Mouse (Mus musculus) hindbrain, embryonic 11.5 days (tissue): ENCODE measurements around the gene Mlph. TPM values are rescaled to one million over a fixed set of nuclear protein-coding genes. Genes with fewer than 3 reads are reported as not detected.

Experiments used
- ATAC-seq: fragments of 200-750 bp; cut with Nextera tagmentation; 2 replicates; pipeline ENCODE4 v1.8.0; 2017; ENCODE audit warnings: mild to moderate bottlenecking, moderate TSS enrichment, moderate library complexity; ENCODE audit not compliant: low FRiP score
- DNase-seq: peaks from one replicate; pipeline ENCODE4 v3.0.0-alpha.2; 2015; ENCODE audit warnings: low spot score
- H3K27ac ChIP-seq: fragments of 300-500 bp; sonication (generic); 2 replicates; pipeline ENCODE4 v1.5.1; 2014; ENCODE audit warnings: mild to moderate bottlenecking, low read depth, low read length
- H3K27me3 ChIP-seq: fragments of 300-500 bp; sonication (generic); 2 replicates; pipeline ENCODE4 v1.6.1; 2014; ENCODE audit warnings: mild to moderate bottlenecking, low read length, moderate library complexity, mixed read lengths; ENCODE audit not compliant: control insufficient read depth, insufficient read depth
- H3K36me3 ChIP-seq: fragments of 300-500 bp; sonication (generic); 2 replicates; pipeline ENCODE4 v1.6.1; 2014; ENCODE audit warnings: mild to moderate bottlenecking, low read length, moderate library complexity, mixed read lengths; ENCODE audit not compliant: control insufficient read depth, insufficient read depth
- H3K4me1 ChIP-seq: fragments of 300-500 bp; sonication (generic); replicated peaks from 2 replicates; pipeline ENCODE4 v1.6.1; 2014; ENCODE audit warnings: low read length, mixed read lengths; ENCODE audit not compliant: control insufficient read depth, insufficient read depth
- H3K4me2 ChIP-seq: fragments of 300-500 bp; sonication (generic); replicated peaks from 2 replicates; pipeline ENCODE4 v1.6.1; 2014; ENCODE audit warnings: mild to moderate bottlenecking, low read depth, low read length
- H3K4me3 ChIP-seq: fragments of 300-500 bp; sonication (generic); 2 replicates; pipeline ENCODE4 v1.5.1; 2014; ENCODE audit warnings: low read depth, low read length
- H3K9ac ChIP-seq: fragments of 300-500 bp; sonication (generic); 2 replicates; pipeline ENCODE4 v1.6.1; 2014; ENCODE audit warnings: low read depth, low read length
- H3K9me3 ChIP-seq: fragments of 300-500 bp; sonication (generic); 2 replicates; pipeline ENCODE4 v1.6.1; 2016; ENCODE audit warnings: low read length; ENCODE audit not compliant: control insufficient read depth
- WGBS: fragments of 180-500 bp; shearing (Covaris S2); extraction: QIAGEN DNeasy Blood & Tissue Kit; methylation state at CpG from one replicate; pipeline ENCODE4 v1.1.7; 2014; 5-methylcytosine and 5-hydroxymethylcytosine counted together
- polyA plus RNA-seq: library from polyadenylated mRNA; unstranded; fragments of >200 nt; fragmentation: Nextera tagmentation; extraction: Ambion mirVana; gene quantifications from 2 replicates; pipeline ENCODE4 v1.2.1, GENCODE M21; 2014

Gene Mlph
- polyA plus RNA-seq, 1 experiment from 2014 or later, result not detected

DNA sequence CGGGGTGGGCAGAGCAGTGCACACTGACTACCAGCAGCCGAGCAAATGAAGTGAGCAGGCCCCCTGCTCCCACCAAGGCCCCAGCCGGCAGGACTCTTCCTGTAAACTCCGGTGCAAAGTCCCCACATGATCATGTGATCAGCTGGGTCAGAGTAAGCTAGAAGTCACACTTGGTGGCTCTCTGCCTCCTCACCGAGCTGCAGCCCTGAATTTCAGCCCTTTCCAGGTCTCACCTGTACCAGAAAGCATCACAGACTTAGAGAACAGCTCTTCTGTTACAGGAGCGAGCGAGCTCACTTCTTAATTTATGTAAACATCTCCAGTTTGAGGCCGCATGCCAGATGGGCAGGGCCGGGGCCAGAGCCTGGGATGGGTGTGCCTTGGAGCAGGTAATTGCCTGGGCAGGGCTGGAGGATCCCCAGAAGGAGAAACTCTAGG is 54.5 kb downstream of the Mlph start, which contains the start of gene Rab17:
Rab17 (minus strand) TSS at position 315 of the 438 bp plus-strand sequence.
- H3K9me3 ChIP-seq, result no peaks in the 10 kb centered on the region
- DNase-seq (no peak), ATAC-seq (no peak)
- H3K36me3 ChIP-seq, result no peaks in the 10 kb centered on the region
- H3K9ac ChIP-seq, result no peak within 1 kb of the TSS
- no peak within 1 kb of the TSS for H3K4me2 ChIP-seq
- WGBS, result 38% methylated on average over 9 of the region's 9 CpGs
- H3K27ac ChIP-seq, result no peak within 1 kb of the TSS
- H3K4me3 ChIP-seq, result no peak within 1 kb of the TSS
- H3K4me1 ChIP-seq, result peaks cover 3% of the 10 kb centered on the region
- H3K27me3 ChIP-seq, result 0 out of 2 replicates have a peak, but pooled peaks cover 2% of the 10 kb centered on the region

DNA sequence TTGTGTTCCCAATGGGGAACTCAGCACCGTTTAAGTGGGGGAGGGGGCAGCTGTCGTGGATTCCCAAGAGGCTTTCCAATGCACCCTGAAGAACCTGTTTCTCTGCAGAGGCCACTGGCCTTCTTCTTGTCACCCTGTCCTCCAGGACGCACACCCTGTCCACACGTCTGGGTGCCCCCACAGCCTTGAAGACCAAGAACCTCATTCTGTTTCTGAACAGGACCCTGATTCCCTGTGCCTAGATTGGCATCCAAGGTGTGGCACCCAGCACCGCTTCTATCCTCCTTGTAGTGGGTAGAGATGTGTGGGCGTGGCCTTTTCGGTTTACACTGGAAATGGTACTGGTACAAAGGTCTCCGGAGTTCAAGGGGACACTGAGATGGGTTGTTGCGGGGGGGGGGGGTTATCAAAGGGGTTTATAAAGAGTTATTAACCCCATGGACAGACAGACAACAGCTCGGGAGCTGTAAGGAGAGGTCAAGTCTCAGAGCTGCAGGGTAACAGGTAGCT is 55.1 kb downstream of the Mlph start:
- Histone ChIP-seq H3K9me3 (no peaks in the 10 kb centered on the region), H3K27me3 (0 out of 2 replicates have a peak, but pooled peaks cover 2% of the 10 kb centered on the region), H3K4me2 (no peak overlapping the region), H3K27ac (no peak overlapping the region), H3K9ac (no peak overlapping the region), H3K36me3 (no peaks in the 10 kb centered on the region), H3K4me3 (no peak overlapping the region), H3K4me1 (peaks cover 3% of the 10 kb centered on the region)
- DNase-seq (no peak), ATAC-seq (no peak)
- WGBS, result 73% methylated on average over 10 of the region's 10 CpGs

DNA sequence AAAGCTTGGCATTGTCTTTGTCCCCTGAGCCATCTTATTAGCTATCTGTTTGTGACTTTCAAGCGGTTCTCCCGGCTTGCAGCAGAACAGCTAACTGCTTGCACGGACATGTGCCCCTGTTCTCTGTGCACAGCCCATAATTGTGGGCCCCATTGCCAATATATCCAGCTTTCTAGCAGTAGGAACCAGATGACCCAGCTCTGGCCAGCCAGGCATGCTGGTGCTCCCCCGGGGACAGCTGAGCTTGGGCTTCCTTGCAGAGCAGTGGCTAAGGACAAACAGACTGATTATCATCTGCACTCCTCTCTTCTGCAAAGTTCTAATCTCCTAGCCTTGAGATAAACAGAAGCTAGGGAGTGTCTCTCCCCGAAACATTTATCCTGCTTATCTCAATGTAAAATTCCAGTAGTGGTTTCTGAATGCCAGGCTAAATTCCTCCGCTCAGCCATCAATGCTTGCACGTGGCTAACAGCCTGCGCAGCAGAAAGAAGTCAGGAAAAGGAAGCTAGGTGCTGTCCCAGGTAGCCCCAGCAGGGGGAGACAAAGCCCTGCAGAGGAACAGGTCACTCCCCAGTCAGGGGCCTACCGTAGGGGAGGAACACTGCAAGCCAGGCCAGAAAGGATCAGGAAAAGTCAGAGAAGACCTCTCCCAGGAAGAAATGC is 58.2 kb downstream of the Mlph start:
- no peak overlapping the region for H3K4me2 ChIP-seq
- peak; percentile 64; the same call in 1 of the 2 replicates for ATAC-seq
- H3K4me1 ChIP-seq, result peaks cover 10% of the 10 kb centered on the region
- no peak overlapping the region for H3K9ac ChIP-seq
- H3K27me3 ChIP-seq, result 0 out of 2 replicates have a peak, but pooled peaks cover 2% of the 10 kb centered on the region
- no peaks in the 10 kb centered on the region for H3K9me3 ChIP-seq
- H3K36me3 ChIP-seq, result no peaks in the 10 kb centered on the region
- H3K4me3 ChIP-seq, result no peak overlapping the region
- DNase-seq, result peak; percentile 97
- no peak overlapping the region for H3K27ac ChIP-seq
- 24% methylated on average over 9 of the region's 9 CpGs for WGBS

DNA sequence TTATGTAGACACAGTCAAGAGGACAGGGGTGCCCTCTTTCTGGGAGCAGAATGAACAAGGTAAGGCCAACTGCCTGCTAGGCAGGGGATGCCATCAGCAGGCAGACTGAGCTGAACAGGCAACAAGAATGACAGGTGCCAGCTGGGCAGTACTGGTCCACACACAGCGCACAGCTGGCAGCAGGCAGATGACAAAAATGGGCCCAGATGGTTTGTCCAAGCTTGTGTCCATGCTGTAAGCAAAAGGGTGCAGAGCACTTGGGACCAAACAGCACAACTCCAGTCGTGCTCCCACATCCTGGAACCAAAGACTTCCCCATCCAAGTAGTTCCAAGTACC is 58.7 kb downstream of the Mlph start:
- Histone ChIP-seq H3K4me1 (peaks cover 10% of the 10 kb centered on the region), H3K4me2 (no peak overlapping the region), H3K27me3 (0 out of 2 replicates have a peak, but pooled peaks cover 2% of the 10 kb centered on the region), H3K9ac (no peak overlapping the region), H3K27ac (no peak overlapping the region), H3K9me3 (no peaks in the 10 kb centered on the region), H3K36me3 (no peaks in the 10 kb centered on the region), H3K4me3 (no peak overlapping the region)
- 87% methylated on average over 2 of the region's 2 CpGs for WGBS
- ATAC-seq (peak; percentile 23; the same call in 1 of the 2 replicates), DNase-seq (no peak)

DNA sequence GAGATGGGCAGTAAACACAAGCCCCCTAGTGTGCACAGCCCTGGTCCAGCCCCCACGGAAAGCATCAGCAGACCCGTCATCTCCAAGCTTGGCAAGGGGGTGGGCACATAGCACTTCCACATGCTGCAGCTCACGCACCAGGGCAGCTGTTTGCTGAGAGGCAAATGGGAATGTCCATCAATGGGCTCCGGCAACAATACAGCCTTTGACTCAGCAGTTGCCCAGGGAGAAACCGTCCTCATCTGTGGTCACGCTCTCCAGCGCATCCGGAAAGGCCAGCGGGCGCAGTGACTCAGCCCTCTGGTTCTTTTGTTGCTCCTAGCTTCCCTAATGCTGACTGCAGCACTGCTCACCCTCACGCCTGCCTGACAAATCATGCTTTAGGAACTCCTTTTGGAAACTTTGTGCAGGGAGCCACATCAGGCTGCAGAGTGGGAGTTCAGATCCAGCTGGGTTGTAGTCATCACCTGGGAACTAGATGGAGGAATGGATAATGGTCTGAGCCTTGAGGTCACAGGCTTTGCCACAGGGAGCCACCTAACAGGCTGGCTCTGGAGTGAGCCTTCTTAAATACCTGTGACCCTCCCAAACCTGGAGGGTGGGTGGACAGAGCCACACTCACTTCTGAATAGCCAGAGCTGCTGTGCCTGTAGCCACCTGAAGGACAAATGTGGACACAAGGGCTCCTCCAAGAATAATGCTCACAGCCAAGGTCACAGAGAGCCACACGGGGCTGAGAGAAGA is 60.2 kb downstream of the Mlph start:
- H3K27ac ChIP-seq, result peak overlapping the region; percentile 75
- no peaks in the 10 kb centered on the region for H3K9me3 ChIP-seq
- H3K27me3 ChIP-seq, result 0 out of 2 replicates have a peak, but pooled peaks cover 2% of the 10 kb centered on the region
- peaks cover 10% of the 10 kb centered on the region for H3K4me1 ChIP-seq
- peak; percentile 90 for ATAC-seq
- H3K4me3 ChIP-seq, result no peak overlapping the region
- peak; percentile 83 for DNase-seq
- H3K9ac ChIP-seq, result no peak overlapping the region
- peak overlapping the region; percentile 27 for H3K4me2 ChIP-seq
- 5% methylated on average over 12 of the region's 12 CpGs for WGBS
- no peaks in the 10 kb centered on the region for H3K36me3 ChIP-seq

DNA sequence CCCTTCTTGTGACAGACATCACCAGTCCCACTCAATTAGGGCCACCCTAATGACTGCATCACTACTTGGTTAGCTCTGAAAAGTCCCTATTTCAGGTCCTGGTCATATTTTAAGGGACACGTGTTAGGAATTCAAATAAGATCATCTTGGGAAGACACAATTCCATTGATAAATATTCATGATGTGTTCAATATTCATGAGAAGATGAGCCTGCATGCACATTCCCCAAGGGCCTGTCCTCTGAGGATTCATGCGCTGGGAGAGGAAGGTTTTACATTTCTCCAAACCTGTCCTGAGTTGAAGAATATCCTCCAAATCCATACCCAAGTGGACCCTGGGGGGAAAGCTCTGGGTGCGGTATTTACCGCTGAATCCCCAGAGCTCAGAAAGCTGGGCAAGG is 61.1 kb downstream of the Mlph start:
- H3K9ac ChIP-seq, result no peak overlapping the region

DNA sequence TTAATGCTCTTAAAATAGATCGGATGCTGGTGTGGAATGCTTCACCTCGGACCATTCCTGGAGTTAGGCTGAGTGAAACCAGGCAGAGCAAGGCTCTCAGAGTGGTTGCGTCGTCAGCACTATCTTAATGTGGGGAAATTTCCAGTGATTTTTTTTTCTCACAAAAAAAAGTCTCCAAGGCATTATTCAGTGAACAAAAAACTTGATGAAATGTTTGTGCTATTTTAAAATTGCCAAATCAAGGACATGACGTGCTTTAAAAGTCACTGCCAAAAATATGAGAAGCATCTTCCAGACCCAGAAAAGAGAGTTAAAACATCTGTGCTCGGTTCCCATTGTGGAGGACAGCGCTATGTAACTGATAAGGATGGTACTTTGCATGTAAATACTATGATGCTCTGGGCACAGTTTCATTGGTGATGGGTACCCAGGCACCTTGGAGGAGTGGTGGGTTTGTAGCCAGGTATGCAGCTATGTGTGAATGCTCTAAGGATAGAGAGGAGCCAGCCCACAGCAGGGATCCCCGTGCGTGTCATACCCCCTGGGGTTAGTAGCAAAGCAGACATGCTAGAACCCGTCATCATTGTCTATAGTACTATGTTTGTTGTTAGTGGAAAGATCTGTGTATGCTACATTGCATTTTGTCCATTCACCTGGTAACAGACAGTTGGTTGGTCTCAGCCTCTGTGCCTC is 65.9 kb downstream of the Mlph start:
- ATAC-seq, result no peak
- no peak overlapping the region for H3K27ac ChIP-seq
- no peak overlapping the region for H3K4me2 ChIP-seq
- no peaks in the 10 kb centered on the region for H3K9me3 ChIP-seq
- H3K9ac ChIP-seq, result no peak overlapping the region
- H3K4me3 ChIP-seq, result no peak overlapping the region
- no peaks in the 10 kb centered on the region for H3K27me3 ChIP-seq
- WGBS, result 82% methylated on average over 10 of the region's 10 CpGs
- peaks cover under 1% of the 10 kb centered on the region for H3K4me1 ChIP-seq
- DNase-seq, result no peak
- no peaks in the 10 kb centered on the region for H3K36me3 ChIP-seq

More for the DNA sequence above, 61.1 kb downstream of the Mlph start:
- Histone ChIP-seq H3K27ac (peak overlapping the region; percentile 75; the same call in 1 of the 2 replicates), H3K4me1 (peaks cover 10% of the 10 kb centered on the region), H3K27me3 (0 out of 2 replicates have a peak, but pooled peaks cover 2% of the 10 kb centered on the region), H3K36me3 (no peaks in the 10 kb centered on the region), H3K9me3 (no peaks in the 10 kb centered on the region), H3K4me3 (no peak overlapping the region), H3K4me2 (no peak overlapping the region)
- peak; percentile 43 for DNase-seq
- WGBS, result 58% methylated on average over 4 of the region's 4 CpGs
- peak; percentile 43 for ATAC-seq

DNA sequence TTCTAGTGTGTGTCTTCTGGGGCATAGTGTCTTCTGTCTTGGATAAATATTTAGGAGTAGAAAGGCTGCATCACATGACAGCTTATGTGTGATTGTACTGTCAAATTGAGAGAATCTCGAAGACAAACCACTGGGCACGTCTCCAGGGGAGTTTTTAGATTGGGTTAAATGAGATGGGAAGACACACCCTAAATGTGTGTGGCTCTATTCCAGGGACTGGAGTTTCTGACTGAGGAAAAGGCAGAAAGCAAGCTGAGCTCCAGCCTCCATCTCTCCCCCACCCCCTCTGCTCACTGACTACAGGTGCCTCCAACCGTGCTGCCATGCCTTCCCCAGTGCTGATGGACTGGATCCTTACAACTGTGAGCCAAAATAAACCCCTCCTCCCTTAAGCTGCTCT is 66.5 kb downstream of the Mlph start:
- Histone ChIP-seq H3K4me3 (no peak overlapping the region), H3K27me3 (no peaks in the 10 kb centered on the region), H3K4me1 (no peaks in the 10 kb centered on the region), H3K27ac (no peak overlapping the region), H3K4me2 (no peak overlapping the region), H3K36me3 (no peaks in the 10 kb centered on the region), H3K9me3 (no peaks in the 10 kb centered on the region), H3K9ac (no peak overlapping the region)
- WGBS, result 83% methylated on average over 3 of the region's 3 CpGs
- DNase-seq, result no peak
- no peak for ATAC-seq
